Mouse (Mus musculus) T-helper 17 cell (primary cell): ENCODE measurements around the gene H2-DMb2.

Experiments used
- in situ Hi-C, 2 experiments: fragments of 300-600 bp; cut with MboI, MseI; formaldehyde crosslinking; loops; 1 replicate in 1 of 2; 2 replicates in 1 of 2; pipeline ENCODE4 v1.15.1; 2025; ENCODE audit warnings: high pct_unique_total_duplicates in 2 of 2

Gene H2-DMb2

GRCm38 (mm10) chr17:34130073-34130947 is 12.8 kb upstream of the H2-DMb2 start:
- in situ Hi-C loops: no loop called here

GRCm38 (mm10) chr17:34131911-34132310 is 11.2 kb upstream of the H2-DMb2 start:
- in situ Hi-C loops: no loop called here

GRCm38 (mm10) chr17:34133289-34133688 is 9.8 kb upstream of the H2-DMb2 start:
- in situ Hi-C loops: no loop called here

- in situ Hi-C loops: no loop called here
Observed at GRCm38 (mm10) chr17:34134451-34134850, 8.7 kb upstream of the H2-DMb2 start.

GRCm38 (mm10) chr17:34135297-34136224 is 7.5 kb upstream of the H2-DMb2 start:
- in situ Hi-C loops: no loop called here

GRCm38 (mm10) chr17:34137601-34138000 is 5.5 kb upstream of the H2-DMb2 start:
- in situ Hi-C loops: no loop called here

GRCm38 (mm10) chr17:34138655-34139054 is 4.5 kb upstream of the H2-DMb2 start:
- in situ Hi-C loops: no loop called here

- in situ Hi-C loops: no loop called here
Observed at GRCm38 (mm10) chr17:34139416-34139815, 3.7 kb upstream of the H2-DMb2 start.

GRCm38 (mm10) chr17:34140240-34140639 is 2.9 kb upstream of the H2-DMb2 start:
- in situ Hi-C loops: loop anchor here in 1 of 2 experiments (10.0 kb wide), 1 partner anchor 425 kb away; the partner anchor contains the start of gene Notch4

- in situ Hi-C loops: loop anchor here in 1 of 2 experiments (10.0 kb wide), 1 partner anchor 423 kb away; the partner anchor contains the start of gene Notch4
Observed at GRCm38 (mm10) chr17:34141448-34141847, 1.7 kb upstream of the H2-DMb2 start.

- in situ Hi-C loops: loop anchor here in 1 of 2 experiments (10.0 kb wide), 1 partner anchor 422 kb away; the partner anchor contains the start of gene Notch4
Observed at GRCm38 (mm10) chr17:34142456-34143010, 574 bp upstream of the H2-DMb2 start.

GRCm38 (mm10) chr17:34143461-34143860 is 354 bp downstream of the H2-DMb2 start:
- in situ Hi-C loops: loop anchor here in 1 of 2 experiments (10.0 kb wide), 1 partner anchor 421 kb away; the partner anchor contains the start of gene Notch4

GRCm38 (mm10) chr17:34144221-34144620 is 1.1 kb downstream of the H2-DMb2 start:
- in situ Hi-C loops: loop anchor here in 1 of 2 experiments (10.0 kb wide), 1 partner anchor 421 kb away; the partner anchor contains the start of gene Notch4

GRCm38 (mm10) chr17:34144960-34145371 is 1.9 kb downstream of the H2-DMb2 start:
- in situ Hi-C loops: loop anchor here in 1 of 2 experiments (10.0 kb wide), 1 partner anchor 420 kb away; the partner anchor contains the start of gene Notch4

- in situ Hi-C loops: no loop called here
Observed at GRCm38 (mm10) chr17:34152923-34153322, 9.8 kb downstream of the H2-DMb2 start, which contains the start of gene H2-DMb1. TSS of gene H2-DMb1 (plus strand) at chr17:34153072.

GRCm38 (mm10) chr17:34155534-34155933 is 12.4 kb downstream of the H2-DMb2 start:
- in situ Hi-C loops: no loop called here

- in situ Hi-C loops: no loop called here
Observed at GRCm38 (mm10) chr17:34164202-34164895, 21.2 kb downstream of the H2-DMb2 start.

GRCm38 (mm10) chr17:34165033-34165730 is 22.1 kb downstream of the H2-DMb2 start:
- in situ Hi-C loops: loop anchor here (5.0 kb wide), 3 partner anchors 83 to 128 kb away; partner anchors contain the start of gene Col11a2 (in 1 of the 2)

- in situ Hi-C loops: loop anchor here (5.0 kb wide), 3 partner anchors 87 to 132 kb away; partner anchors contain the start of gene Col11a2 (in 1 of the 2)
Observed at GRCm38 (mm10) chr17:34169279-34169678, 26.2 kb downstream of the H2-DMb2 start.

- in situ Hi-C loops: loop anchor here in 1 of 2 experiments (5.0 kb wide), 1 partner anchor 67 kb away; the partner anchor contains the start of gene H2-Ob
Observed at GRCm38 (mm10) chr17:34170487-34170876, 27.4 kb downstream of the H2-DMb2 start.
